Mouse (Mus musculus) T-helper 2 cell (primary cell): ENCODE data around the gene Myo3b.
"Not testable (repeated sequence)": the region's sequence is repeated elsewhere in the genome, so short reads cannot be mapped to it uniquely, and the experiment has no call there.

ENCODE experiments used
- in situ Hi-C: fragments of 300-600 bp; cut with MboI, MseI; formaldehyde crosslinking; loops from one replicate; pipeline ENCODE4 v1.15.1; 2025; ENCODE audit warnings: high pct_unique_total_duplicates

The Myo3b gene

DNA sequence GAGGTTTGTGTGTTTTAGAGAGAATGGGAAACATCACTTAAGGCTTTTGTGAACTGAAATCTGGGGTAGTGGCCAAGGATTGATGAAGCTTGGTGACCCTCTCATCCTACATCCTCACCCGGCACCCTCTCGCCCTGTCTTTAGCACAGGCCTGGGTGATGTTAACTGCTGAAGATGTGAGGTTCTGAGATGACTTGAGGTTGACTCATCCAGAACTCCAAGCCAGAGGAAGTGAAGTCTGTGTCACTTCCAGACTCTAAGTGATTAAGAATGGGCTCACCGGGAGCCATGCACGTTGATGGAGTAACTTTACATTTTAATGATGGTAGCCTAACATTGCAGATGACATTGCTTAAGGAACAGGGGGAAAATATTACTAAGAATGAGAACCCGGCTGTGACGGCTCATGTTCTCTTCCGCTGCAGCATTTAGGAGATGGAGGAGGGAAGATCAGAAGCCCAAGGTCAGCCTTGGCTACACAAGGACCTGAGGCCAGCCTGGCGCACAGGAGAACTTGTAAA, 143.3 kb downstream of the Myo3b start:
- in situ Hi-C loops, result no loop called here

- in situ Hi-C loops, result no loop called here
These were observed 148.1 kb downstream of the Myo3b start for GRCm38 (mm10) chr2:70187040-70187439.

GRCm38 (mm10) chr2:70195418-70196248, 156.7 kb downstream of the Myo3b start:
- in situ Hi-C loops, result no loop called here

GRCm38 (mm10) chr2:70201796-70202555, 163.1 kb downstream of the Myo3b start:
- in situ Hi-C loops, result no loop called here

DNA sequence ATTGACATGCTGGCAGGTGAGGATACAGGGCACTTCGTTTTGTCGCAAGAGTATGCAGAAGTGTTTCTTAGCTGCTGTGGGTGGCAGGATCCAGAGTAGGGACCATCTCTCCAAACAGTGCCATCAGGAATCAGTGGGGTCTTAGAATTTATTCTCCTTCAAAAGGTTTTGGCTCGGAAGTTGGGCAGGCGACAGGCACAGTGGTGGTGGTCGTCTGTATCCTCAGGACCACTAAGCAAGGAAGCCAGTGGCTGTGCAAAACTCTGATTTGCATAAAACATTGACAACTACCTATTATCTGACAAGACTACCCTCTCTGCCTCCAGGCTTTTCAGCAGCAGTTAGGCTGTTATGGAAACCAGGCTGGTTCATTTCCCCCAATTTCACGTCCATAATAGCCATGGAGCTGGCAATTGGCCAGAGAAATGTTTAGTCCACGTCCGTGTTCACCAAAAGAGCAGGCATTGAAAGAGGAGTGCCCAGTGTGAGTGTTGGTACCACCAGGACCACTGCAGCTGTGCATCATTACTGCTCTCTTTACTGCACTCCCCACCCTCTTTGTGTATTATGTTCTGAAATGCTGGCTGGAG, 163.7 kb downstream of the Myo3b start:
- in situ Hi-C loops, result no loop called here

GRCm38 (mm10) chr2:70208411-70208810, 169.5 kb downstream of the Myo3b start:
- in situ Hi-C loops, result no loop called here

DNA sequence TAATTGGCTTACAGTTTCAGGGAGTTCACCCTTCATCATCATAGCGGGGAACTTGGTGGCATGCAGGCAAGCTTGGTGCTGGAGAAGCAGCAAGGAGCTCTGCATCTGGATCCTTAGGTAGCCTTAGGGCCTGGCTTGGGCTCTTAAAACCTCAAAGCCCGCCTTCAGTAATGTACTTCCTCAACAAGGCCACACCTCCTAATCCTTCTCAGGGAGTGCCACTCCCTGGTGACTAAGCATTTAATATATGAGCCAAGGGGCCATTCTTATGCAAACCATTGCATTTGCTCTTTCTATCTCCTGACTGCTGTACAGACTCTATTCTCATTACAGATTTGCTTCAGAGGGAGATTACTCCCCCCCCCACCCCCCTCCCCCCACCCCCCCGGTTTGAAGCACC, 170.9 kb downstream of the Myo3b start:
- in situ Hi-C loops, result no loop called here

GRCm38 (mm10) chr2:70210427-70211332, 171.8 kb downstream of the Myo3b start:
- in situ Hi-C loops, result no loop called here

- in situ Hi-C loops, result no loop called here
These were observed 175.5 kb downstream of the Myo3b start for GRCm38 (mm10) chr2:70214401-70214800.

DNA sequence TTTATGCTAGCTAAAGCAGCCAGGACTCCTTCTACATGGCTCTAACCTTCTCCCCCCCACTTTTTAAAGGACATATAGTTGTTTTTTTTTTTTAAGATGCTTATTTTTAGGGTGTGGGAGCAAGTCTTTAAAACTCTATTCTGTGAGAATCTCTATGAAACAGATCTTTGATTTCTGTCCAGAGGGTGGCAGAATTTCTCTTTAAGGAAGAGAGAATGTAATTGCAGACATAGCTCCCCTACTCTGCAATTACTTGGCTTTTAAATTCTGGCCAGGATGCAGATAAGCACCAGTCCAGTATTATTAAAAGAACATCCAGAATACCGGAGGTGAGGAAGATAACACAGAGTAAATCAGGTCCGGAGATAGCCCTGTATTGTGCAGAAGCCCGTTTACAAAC, 178.9 kb downstream of the Myo3b start:
- in situ Hi-C loops, result no loop called here

GRCm38 (mm10) chr2:70218469-70218868, 179.5 kb downstream of the Myo3b start:
- in situ Hi-C loops, result no loop called here

- in situ Hi-C loops, result loop anchor here (5.0 to 10.0 kb wide), 2 partner anchors 326 to 1278 kb away; partner anchors contain the start of gene Gad1
These were observed 187.8 kb downstream of the Myo3b start for GRCm38 (mm10) chr2:70226679-70227078.

GRCm38 (mm10) chr2:70234450-70234849, 195.5 kb downstream of the Myo3b start:
- in situ Hi-C loops, result not testable (repeated sequence)

DNA sequence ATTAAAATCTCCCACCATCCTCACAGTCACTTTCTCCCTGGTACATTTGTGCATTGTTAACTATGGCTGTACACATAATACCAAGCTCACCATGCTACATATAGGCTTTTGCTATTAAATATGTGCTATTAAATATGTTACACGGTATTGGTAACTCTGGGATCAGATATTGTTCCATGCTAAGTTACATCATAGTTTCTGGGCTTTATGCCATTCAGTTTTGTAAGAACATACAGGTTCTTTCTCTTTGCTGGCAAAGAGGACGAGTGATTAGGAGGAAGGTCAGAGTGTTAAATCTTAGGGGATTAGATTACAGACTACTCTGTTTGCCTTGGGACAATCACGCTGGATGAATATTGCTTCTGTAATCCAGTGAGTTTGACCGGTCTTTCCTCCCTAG, 207.1 kb downstream of the Myo3b start:
- in situ Hi-C loops, result no loop called here

GRCm38 (mm10) chr2:70248616-70249015, 209.7 kb downstream of the Myo3b start:
- in situ Hi-C loops, result no loop called here

- in situ Hi-C loops, result no loop called here
These were observed 210.9 kb downstream of the Myo3b start for GRCm38 (mm10) chr2:70249872-70250271.

- in situ Hi-C loops, result no loop called here
These were observed 212.3 kb downstream of the Myo3b start for GRCm38 (mm10) chr2:70251256-70251655.

- in situ Hi-C loops, result no loop called here
These were observed 220.6 kb downstream of the Myo3b start for GRCm38 (mm10) chr2:70259357-70260000.

- in situ Hi-C loops, result no loop called here
These were observed 221.8 kb downstream of the Myo3b start for GRCm38 (mm10) chr2:70260646-70261195.
